Mouse (Mus musculus) embryo, embryonic 9.5 days (tissue): ENCODE data around the gene Cend1.

Source experiments
- DNase-seq: peaks from one replicate; pipeline ENCODE4 v3.0.0-alpha.2; 2017; ENCODE audit errors: extremely low spot score

Cend1 gene

DNA sequence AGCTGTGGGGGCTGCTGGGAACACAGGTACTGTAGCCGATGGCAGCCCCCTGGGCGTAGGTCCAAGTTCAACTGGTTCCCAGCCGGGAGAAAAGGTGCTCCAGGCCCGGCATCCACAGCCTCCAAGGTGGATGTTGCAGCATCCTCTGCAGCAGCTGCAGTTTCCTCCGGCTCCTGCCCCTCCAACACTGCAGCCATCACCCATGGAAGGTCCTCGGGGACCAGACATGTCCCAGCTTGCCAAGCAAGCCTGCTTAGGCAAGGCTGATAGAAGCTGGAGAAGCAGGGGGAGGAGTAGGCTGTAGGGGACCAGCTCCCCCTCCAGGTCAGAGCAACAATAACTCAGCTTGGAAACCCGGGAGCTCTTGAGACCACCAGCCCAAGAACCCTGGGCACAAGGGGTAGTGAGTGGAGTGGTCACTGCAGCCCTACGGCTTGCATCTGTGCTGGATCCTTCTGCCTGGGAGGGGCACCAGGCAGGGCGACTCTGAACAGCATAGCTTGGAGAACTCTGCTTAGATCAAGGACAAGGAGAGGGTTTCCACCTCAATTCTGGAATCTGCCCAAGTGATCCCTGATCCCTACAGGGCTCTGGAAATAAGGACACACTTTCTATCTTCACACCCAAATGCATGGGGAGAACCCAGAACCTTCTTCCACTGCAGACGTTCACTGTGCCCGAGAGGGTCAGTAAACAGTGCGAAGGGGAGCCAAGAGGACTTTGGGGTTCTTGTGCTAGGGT lies 14.0 kb upstream of the Cend1 start:
- peak; percentile 73 for DNase-seq

DNA sequence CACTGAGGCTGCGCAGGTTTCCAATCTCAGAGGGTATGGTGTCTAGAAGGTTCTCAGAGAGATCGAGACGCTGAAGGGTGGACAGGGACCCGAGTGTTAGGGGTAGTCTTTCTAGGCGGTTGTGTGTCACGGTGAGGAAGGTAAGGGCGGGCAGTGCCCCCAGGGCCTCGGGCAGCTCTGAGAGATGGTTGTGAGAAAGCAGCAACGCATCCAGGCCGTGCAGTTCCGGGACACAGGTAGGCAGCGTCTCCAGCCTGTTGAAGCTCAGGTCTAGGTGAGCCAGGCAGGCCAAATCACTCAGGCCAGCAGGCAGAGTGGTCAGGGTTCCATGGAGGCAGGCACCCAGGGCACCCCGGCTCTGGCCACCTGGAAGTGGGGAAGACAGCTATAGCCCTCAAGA lies 12.9 kb upstream of the Cend1 start:
- DNase-seq = no peak

DNA sequence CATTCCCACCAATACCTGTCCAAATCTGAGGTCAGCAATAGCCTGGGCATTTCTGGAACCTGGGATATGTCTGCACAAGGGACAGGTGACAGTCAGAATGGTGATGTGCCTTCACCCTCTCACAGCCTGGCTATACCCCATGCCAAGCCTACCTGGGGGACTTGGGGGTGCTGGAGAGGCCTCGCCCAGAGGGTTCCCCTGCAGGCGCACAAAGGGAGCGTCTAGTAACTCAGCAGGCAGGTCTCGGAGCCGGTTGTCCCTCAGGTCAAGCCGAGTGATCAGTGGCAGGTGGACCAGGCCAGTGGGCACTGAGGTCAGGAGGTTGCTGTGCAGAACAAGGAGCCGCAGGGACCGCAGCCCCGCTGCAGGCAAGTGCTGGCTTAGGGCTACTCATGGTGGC lies 12.2 kb upstream of the Cend1 start:
- no peak for DNase-seq

DNA sequence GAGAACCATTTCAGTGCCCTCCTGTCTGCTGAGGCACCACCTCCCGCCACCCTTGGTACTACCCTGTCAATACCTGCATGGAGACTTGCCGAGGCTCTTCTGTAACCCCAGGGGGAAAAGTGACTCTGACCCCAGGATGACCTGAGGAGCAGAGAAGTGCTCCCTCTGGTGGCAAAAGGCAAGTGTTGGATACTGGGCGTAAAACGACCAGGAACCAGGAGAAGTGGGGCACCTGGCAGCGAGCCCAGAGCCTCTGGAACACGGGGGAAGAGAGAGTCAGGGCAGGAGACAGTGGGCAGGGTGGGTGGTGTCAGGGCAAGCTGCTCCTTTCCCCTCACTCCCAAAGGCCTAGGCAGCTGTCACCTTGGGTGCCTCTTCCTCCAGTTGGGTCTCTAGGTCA lies 11.3 kb upstream of the Cend1 start:
- peak; percentile 48 for DNase-seq

DNA sequence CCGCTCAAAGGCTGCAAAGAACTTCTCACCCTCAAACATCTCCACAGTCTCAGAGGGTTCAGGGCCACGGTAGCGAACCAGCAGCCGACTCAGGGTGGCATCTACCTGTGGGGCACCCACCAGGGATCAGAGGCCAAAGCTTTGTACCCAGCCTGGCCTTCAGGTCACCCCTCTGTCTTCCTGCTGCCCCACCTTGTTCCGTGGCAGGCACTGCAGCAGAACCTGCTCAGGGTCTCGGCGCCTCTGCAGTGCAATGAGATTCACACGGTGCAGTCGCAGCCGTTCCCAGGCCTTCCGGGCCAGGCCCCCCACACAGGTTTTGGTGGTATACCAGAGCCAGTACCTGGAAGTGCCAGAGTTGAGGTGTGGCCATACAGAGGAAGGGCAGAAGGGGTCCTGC lies 10.5 kb upstream of the Cend1 start:
- no peak for DNase-seq

DNA sequence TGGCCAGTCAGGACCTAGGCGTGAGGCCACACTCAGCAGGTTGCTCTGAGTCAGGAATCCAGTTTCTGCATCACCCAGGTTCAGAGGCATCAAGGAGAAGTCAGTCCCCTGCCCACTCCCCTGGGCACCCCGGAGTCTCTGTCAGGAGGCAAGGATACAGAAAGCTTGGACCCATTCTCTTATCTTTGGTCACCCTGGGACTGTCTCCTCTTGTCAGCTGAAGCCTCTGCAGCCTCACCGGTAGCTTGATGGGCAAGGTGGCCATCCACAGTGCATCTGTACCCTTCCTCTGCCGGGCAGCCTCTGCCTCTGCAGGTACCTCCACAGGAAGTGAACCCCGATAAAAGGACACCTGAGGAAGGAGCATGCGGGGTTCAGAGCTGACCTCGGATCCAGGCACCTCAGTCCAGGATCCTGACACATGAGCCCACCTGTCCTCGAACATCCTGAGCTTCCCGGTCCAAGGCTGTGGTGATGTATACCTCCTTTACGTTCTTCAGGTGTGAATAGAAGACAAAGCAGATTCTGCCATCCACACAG lies 9.9 kb upstream of the Cend1 start:
- no peak for DNase-seq

DNA sequence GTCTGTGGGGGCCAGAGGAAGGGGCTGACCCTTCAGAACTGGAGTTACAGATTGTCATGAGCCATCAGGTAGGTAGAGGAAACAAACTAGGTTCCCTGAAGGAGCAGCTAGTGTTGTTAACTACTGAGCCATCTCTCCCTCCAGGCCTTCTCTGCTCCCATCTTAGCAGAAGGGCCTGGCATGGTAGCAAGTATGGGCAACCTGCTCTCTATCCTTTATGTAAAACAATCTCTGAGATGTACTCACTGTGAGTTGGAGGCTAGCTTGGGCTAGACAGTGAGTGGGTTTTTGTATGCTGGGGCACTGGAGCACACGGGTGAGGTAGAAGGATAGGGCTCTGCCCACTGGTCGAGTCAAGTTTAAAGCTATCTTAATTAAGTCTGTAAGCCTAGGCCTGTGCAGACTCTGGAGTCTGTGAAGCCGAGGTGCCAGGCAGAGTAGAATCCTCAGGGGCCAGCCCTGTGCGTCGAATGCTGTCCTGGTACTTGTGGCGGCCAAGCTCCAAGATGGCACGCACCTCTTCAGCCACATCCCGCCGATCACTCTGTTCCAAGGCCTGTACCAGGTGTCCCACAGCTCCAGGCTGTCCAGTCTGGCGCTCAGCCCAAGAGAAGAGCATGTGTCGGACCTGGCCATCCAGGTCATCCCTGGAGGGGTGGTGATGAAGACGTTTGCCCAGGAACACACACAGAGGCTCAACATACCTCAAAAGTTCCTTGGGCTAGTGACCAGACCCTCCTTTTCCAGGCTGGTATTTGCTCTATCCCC lies 9.1 kb upstream of the Cend1 start:
- no peak for DNase-seq

DNA sequence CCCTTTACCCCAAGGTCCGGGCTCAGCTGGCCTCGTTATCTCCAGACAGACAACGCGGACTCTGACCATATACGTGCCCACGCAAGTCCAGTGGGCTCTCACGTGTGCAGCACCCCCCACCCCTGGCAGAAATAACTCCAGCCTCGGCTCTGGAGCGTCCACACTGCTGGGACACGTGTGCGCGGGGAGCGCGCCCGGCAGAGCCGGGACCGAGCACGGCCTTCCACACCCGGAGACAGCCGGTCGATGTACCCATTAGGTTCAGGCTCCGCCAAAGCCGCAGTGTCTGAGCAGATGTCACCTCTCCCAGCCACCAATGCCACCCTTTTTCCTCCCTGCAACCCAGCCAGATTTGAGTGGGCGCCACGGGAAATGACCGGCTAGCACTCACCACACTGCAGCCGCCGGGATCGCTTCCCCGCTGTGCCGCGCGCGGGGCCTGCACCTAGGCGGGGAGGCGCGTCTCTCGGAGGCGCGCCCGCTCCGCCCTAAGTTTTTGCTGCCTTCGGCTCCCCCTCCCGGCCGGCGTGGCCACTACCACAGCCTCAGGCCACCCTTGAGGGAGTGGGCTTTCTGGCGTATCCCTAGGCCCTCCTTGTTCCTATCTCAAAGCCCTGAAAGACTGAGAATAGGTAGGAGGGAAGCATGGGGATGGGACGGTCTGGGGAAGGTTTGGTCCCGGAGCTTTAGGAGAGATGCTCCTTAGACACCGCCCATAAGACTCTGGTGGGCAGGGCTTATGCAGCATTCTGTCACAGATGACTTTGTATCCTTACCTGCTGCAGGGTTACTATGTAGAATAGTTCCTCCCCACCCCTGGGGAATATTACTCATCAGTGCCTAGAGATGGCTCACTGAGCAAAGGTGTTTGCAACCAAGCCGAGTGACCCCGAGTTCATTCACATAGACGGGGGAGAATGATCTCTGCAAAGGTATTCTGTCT lies 8.2 kb upstream of the Cend1 start, which contains the start of gene Slc25a22:
TSS of gene Slc25a22 (minus strand) at position 715 of the 943 bp plus-strand sequence.
- peak; percentile 88 for DNase-seq

DNA sequence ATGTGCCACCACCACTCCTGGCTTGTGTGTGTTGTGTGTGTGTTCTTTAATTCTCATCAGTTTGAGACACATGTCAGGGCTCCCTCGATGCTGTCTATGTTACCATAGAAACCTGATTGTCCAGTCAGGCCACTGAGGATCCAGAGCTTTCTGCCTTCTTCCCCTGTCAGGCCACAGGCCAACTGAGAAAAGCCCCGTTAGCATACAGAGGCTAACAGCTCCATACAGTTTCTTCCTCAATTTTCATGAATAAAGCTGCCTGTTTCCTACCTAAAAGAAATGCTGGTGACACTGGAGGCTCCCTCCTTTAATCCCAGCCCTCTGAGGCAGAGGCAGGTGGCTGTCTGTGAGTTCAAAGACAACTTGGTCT lies 7.2 kb upstream of the Cend1 start:
- no peak for DNase-seq

DNA sequence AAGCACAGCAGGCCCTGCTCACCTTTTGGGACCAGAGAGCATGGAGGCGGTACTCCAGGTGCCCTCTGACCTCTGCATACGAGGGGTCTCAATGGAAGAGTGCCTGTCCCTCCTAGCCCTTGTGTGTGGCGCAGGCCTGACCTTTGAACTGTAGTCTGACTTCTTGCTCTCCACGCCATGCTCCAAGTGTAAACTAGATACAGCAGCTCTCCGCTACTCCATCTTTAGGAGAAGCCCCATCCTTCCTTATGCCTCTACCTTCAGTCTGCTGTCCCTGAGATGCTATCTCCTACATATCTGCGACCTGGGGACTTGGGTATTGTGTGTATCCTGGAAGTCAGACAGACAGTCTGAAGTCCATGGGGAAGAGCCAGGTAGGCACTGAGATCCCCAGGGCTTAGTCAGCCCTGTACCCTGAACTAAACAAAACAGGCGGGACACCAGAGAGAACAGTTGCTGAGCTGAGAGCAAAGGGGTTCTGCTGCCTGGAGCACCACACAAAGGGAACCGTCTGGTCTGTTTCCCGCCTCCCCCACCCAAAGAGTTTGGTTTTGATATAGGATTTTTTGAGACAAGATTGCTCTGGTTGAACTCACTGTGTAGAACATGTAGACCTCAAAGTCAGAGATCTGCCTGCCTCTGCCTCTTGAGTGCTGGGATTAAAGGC lies 6.7 kb upstream of the Cend1 start:
- DNase-seq = no peak

DNA sequence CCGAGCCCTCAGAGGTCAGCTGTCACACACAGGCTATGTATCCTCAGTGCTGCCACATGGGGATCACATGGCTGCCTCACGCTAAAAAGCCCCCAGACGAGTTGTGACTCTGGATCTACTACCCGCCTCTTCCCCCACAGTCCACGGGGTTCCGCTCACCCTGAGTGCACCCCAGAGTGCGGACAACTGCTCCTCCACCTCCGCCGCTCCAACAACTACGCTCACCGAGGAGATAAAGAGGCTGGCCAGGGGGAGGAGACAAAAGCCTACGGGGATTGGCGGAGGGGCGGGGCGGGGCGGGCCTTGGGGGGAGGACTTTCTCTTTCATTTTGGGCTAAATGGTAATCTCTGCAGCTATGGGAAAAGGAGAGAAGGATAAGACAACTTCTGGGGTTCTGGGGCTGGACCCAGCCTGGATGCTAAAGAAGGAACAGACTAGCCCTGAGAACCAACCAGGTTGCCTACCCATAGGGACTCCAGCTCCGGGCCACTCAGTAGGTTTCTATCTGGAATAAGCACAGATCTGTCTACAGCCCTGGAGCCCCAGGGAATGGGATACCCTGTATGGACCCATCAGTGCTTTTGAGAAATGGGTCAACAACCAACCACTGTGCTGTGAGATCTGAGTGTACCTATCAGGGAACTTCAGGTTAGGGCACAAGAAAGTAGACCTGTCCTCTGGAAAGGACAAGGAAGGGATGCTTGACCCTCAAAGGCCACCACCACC lies 6.0 kb upstream of the Cend1 start:
- DNase-seq = peak; percentile 69

DNA sequence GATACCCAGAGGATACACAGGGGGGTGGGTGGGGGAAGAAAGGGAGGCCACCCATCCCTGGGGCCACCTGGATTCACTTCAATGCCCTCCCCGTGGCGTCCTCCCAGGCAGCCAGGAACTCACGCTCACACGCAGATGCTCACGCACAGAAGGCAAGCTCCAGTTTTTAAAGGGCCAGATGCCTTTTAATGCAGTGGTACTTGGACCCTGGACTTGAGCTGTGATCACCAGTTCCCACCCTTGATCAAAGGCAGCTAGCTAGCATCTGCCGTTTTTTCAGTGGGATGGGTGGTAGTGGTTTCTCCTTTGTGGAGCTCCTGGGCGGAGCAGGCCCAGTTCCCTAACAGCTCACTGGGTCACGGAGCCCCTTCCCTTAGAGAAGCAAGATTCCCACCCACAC lies 5.2 kb upstream of the Cend1 start:
- DNase-seq = no peak

DNA sequence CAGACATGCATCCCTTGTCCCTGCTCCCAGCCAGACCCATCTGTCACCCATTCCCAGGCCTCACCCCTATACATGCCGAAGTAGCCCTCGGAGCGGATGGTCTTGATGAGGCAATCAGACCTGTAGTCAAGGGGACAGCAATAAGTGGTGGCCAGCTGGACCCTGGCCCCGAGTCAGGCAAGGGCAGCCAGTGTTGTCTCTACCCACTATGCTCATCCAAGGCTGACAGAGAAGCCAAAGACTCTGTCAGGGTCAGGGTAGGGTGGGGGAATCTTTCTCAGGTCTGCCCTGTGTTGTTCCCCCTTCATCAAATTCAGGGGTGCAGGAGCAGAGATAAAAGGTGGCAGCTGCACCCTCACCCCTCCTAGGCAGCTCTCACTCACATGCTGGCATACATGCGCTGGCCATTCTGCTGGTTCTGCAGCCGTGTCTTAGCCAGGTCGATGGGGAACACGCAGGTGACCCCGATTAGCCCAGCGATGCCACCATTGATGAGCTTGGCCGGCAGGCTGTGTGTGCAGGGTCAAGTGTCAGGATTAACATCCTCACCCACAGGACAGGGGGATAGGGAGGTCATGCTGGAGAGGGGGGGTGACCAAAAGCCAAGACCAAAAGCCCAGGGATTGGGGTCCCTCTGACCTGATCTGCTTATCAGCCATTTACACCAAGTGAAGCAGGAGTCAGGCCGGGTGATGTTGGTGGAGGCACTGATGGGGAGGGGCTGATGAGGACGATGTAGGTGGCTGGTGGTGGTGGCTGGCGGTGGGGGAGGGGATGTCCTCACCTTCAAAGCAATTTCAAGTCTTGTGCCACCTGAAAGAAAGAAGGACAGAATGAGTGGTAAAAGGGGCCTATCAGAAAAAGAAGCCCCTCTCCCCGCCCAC lies 4.5 kb upstream of the Cend1 start:
- DNase-seq = no peak

DNA sequence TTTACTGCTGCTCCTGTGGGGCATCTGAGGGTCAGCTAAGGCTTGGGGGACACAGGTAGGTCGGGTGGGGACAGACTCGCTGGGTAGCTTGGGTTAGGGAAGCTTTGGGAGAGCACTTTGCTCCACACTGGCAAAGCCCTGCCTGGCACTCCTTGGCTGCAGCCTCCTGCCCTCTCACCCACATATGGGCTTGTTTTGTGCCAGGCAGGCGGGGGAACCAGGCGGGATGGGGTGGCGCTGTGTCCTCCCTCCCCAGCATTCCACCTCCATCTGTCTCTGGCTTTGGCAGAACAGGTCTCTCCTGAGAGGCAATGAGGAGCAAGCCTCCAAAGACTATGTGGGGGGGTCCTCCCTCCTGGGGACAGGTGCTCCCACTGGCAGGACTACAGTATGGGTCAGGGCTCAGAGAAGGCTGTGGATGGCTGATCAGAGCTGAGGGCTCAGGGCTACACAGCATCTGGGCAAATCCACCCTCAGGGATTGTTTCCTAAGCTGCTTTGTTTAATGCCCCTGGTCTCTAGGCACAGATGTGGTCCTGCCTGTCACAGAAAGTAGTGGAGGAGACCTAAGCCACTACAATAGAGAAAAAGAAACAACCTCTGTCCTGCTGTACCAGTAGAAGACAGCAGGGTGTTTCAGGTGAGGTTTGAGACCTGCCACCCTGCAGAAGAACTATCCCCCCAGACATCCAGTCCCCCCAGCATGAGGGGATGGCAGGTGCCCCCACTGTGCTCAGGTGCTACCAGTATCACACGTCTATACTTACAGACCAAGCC lies 3.6 kb upstream of the Cend1 start:
- DNase-seq = no peak

DNA sequence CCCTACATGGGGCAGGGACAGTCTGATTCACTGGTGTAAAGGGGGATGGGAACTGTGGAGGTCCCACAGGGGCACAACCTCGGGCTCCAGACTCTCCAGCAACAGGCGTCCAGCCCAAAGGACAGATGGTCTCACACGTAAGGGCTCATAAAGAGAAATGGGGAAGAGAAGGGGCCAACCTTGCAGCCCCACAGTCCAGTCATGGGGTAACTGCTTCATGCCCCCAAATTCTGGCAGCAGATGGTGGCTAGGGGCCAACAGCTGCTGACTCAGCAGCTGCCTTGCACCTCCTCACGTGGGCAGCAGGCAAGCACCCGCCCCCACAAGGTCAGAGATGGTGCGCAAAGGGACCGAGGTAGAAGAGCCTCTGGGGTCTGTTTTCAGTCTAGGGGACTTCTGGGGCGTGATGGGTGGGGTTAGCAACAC lies 2.9 kb upstream of the Cend1 start:
- no peak for DNase-seq

DNA sequence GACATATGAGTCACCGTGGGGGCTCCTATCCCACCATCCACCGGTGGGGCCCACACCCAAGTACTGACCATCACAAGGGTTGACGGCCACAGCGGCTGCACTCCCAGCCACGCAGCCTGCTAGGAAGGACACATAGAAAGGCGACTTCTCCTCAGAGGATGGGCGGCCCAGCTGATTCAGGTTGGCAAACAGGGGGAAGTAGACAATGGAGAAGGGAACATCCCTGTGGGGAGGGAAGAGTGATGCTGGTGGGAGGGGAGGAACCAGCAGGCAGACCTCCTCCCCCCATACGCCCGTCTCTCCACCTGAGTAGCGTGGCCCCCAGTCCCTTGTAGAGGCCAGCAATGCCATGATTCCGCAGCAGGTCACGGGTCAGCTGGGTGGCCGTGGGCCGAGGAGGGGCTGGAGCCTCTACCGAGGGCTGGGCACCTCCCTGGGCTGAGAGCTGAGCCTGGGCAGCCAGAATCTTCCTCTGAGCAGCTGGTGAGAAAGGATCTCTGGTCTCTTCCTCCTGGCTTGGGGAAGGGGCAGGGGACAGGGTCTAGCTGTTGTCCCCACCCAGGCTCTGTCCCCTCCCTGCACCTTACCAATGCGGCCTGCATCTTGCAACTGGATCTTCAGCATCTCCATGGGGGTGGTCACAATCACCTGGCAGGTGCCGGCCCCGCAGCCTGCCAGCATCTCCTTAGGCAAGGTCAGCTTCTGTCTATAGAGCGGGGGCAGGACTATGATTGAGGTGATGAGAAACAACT lies 2.3 kb upstream of the Cend1 start:
- no peak for DNase-seq

DNA sequence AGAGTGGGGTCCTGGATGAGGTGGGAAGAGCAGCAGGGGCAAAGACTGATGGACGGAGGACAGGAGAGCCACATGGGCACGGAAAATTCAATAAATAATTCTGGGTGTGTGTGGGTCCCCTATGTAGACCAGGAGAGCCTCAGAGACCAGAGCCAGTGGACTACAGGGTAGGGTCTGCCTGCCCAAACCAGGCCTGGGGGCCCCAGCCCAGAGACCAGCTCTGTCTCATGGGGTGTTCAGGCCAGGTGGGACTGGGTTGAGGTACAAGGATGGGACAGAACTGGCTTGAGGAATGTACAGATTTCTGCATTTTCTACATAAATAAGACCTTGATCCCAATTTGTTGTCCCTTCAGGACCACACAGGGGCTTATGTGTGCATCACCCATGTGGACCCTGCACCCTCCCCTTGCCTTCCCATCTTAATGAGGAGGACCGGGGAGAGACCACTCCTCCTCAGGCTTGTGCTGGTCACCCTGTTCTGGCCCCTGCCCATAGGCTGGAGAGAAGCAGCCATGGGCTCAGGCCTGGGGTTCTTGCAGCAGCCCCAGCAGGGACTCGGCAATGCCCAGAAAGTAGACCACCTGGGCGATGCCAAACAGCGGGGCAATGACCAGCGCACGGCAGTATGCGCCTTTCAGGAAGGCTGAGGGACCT lies 1.4 kb upstream of the Cend1 start:
- DNase-seq = no peak
